ENCODE assay signal across 11 mouse cellular contexts in genomic region chr10:19913806-19914205, GRCm38 (mm10).
"Had no signal": no experiment of that assay in that cellular context is flagged by ENCODE, and none has a peak within 500 bp of the region (broad histone marks: within the 10 kb centered on the region; RNA-seq: fewer than 3 reads in every experiment).

No protein-coding gene starts in this region.

- H3K9me3 ChIP-seq: intestine, embryonic 15.5 days; megakaryocyte, embryonic 14.5 days; midbrain, embryonic 12.5 days had no signal

- H3K4me2 ChIP-seq: intestine, embryonic 15.5 days; liver, embryonic 11.5 days; midbrain, embryonic 12.5 days had no signal

- H3K4me3 ChIP-seq: intestine, embryonic 15.5 days; layer of hippocampus, adult 2 months; megakaryocyte, embryonic 14.5 days; midbrain, embryonic 12.5 days had no signal

- ATAC-seq: intestine, embryonic 15.5 days had no signal

- H3K27me3 ChIP-seq: intestine, embryonic 15.5 days; megakaryocyte, embryonic 14.5 days; midbrain, embryonic 12.5 days had no signal

- H3K27ac ChIP-seq: intestine, embryonic 15.5 days; layer of hippocampus, adult 2 months; midbrain, embryonic 12.5 days had no signal

- H3K9ac ChIP-seq: intestine, embryonic 15.5 days; midbrain, embryonic 12.5 days had no signal

- H3K4me1 ChIP-seq: intestine, embryonic 15.5 days; midbrain, embryonic 12.5 days had no signal

- DNase-seq: kidney, adult 18-20 months; kidney, postnatal 10 days; kidney, postnatal 4 days; left cerebral cortex, postnatal 4 days; lung, postnatal 36 days; spleen, adult 18-20 months had no signal

- H3K36me3 ChIP-seq: intestine, embryonic 15.5 days; midbrain, embryonic 12.5 days had no signal
